Mouse (Mus musculus): Measurements from ENCODE around the gene Fgg. TPM values are rescaled to one million over a fixed set of nuclear protein-coding genes. Genes with fewer than 3 reads are reported as not detected.

Gene Fgg
- polyA plus RNA-seq, 1 experiment from 2014 or later = 0.13 TPM

DNA sequence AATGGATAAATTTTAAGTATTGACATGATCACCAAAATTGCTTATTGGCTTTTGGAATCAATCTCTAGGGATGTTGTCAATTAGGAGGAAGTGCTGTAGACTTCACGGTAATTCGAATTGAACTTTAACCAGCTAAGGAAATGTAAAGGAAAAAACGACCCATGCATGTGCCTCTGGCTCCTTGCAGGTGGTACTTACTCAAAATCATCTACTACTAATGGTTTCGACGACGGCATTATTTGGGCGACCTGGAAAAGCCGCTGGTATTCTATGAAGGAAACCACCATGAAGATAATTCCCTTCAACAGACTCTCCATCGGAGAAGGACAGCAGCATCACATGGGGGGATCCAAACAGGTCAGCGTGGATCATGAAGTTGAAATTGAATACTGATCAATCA is 6.4 kb downstream of the Fgg start:
- H3K27ac ChIP-seq (replicated peaks; ENCODE audit: low read depth, low read length) = no peak overlapping the region
- H3K4me3 ChIP-seq (ENCODE audit: low read depth, low read length) = no peak overlapping the region
- no peaks in the 10 kb centered on the region for H3K27me3 ChIP-seq (replicated peaks; ENCODE audit: control insufficient read depth, insufficient read depth, low read length)
- no peak overlapping the region for H3K4me2 ChIP-seq (ENCODE audit: low read depth, low read length)
- no peak overlapping the region for H3K9ac ChIP-seq (ENCODE audit: low read depth, low read length)
- H3K36me3 ChIP-seq (ENCODE audit: control insufficient read depth, insufficient read depth, low read length) = no peaks in the 10 kb centered on the region
- no peaks in the 10 kb centered on the region for H3K9me3 ChIP-seq (ENCODE audit: control insufficient read depth, low read length)
- no peak for ATAC-seq (ENCODE audit: low read depth)
- no peaks in the 10 kb centered on the region for H3K4me1 ChIP-seq (ENCODE audit: control insufficient read depth, insufficient read depth, low read length)
- WGBS = 81% methylated on average over 10 of the region's 10 CpGs
- no peak for DNase-seq (ENCODE audit: low spot score)

DNA sequence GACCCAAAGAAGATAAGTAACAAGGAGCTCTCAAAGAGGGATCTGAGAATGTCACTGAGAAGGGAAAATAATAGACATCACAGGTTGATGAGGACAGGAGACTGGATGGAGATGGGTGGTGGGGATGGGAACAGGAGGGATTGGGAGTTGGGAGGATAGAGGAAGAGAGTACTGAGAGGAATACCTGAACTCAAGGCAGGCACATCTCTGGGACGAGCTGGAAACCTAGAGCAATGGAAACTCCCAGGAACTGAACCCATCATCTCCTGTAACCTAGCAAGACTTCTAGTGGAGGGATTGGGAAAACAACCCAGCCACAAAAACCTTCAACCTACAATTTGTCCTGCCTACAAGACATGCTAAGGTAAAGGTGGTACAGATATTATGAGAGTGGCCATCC is 8.7 kb downstream of the Fgg start:
- Histone ChIP-seq H3K27ac (replicated peaks; ENCODE audit: low read depth, low read length) (no peak overlapping the region), H3K4me2 (ENCODE audit: low read depth, low read length) (no peak overlapping the region), H3K4me1 (ENCODE audit: control insufficient read depth, insufficient read depth, low read length) (no peaks in the 10 kb centered on the region), H3K4me3 (ENCODE audit: low read depth, low read length) (no peak overlapping the region), H3K9me3 (ENCODE audit: control insufficient read depth, low read length) (no peaks in the 10 kb centered on the region), H3K27me3 (replicated peaks; ENCODE audit: control insufficient read depth, insufficient read depth, low read length) (no peaks in the 10 kb centered on the region), H3K36me3 (ENCODE audit: control insufficient read depth, insufficient read depth, low read length) (no peaks in the 10 kb centered on the region), H3K9ac (ENCODE audit: low read depth, low read length) (no peak overlapping the region)
- ATAC-seq (ENCODE audit: low read depth) (no peak), DNase-seq (ENCODE audit: low spot score) (no peak)
- WGBS = 93% methylated on average over 1 of the region's 1 CpGs

DNA sequence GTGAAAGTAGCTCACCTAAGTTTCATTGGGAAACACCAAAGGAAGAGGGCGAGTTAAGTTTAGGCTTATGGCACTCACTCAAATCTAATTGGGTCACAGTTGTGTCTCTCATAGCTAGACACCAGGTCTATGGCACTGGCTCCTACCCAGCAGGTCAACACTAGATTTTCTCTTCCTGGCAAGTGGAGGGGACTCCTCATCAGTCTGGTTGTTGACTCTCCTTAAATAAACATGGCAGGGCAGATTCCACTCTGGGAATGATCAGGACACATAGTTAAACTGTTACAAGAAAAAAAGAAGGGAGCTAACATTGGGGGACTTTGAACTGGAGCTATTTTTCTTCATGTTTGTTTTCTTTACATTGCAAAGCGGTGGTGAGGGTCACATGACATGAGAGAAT is 12.9 kb downstream of the Fgg start:
- no peak for ATAC-seq (ENCODE audit: low read depth)
- no peaks in the 10 kb centered on the region for H3K36me3 ChIP-seq (ENCODE audit: control insufficient read depth, insufficient read depth, low read length)
- no peak overlapping the region for H3K9ac ChIP-seq (ENCODE audit: low read depth, low read length)
- no peak overlapping the region for H3K27ac ChIP-seq (replicated peaks; ENCODE audit: low read depth, low read length)
- no peaks in the 10 kb centered on the region for H3K9me3 ChIP-seq (ENCODE audit: control insufficient read depth, low read length)
- no peaks in the 10 kb centered on the region for H3K27me3 ChIP-seq (replicated peaks; ENCODE audit: control insufficient read depth, insufficient read depth, low read length)
- H3K4me1 ChIP-seq (ENCODE audit: control insufficient read depth, insufficient read depth, low read length) = no peaks in the 10 kb centered on the region
- no peak overlapping the region for H3K4me2 ChIP-seq (ENCODE audit: low read depth, low read length)
- DNase-seq (ENCODE audit: low spot score) = no peak
- H3K4me3 ChIP-seq (ENCODE audit: low read depth, low read length) = no peak overlapping the region
- WGBS = 89% methylated on average over 2 of the region's 2 CpGs

DNA sequence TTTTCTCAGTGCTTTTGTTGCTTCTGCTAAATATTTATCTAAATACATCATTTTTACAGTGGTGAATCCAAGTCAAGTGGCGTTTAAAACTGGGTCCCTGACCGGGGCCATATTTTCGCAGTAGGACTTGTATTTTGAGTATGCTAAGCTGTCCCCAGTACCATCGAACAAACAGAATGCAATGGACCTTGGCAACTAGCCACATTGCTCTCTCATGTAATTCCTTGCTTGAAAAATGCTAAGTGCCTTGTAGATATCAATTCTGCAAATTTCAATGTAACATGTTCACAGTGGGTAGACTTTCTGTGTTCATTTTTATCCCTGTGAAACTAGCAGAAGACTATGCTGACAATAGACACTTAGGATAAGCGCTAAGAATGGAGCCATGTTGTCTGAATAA is 13.7 kb downstream of the Fgg start:
- H3K4me3 ChIP-seq (ENCODE audit: low read depth, low read length) = no peak overlapping the region
- no peaks in the 10 kb centered on the region for H3K9me3 ChIP-seq (ENCODE audit: control insufficient read depth, low read length)
- H3K27ac ChIP-seq (replicated peaks; ENCODE audit: low read depth, low read length) = no peak overlapping the region
- no peaks in the 10 kb centered on the region for H3K27me3 ChIP-seq (replicated peaks; ENCODE audit: control insufficient read depth, insufficient read depth, low read length)
- DNase-seq (ENCODE audit: low spot score) (no peak), ATAC-seq (ENCODE audit: low read depth) (no peak)
- H3K4me1 ChIP-seq (ENCODE audit: control insufficient read depth, insufficient read depth, low read length) = no peaks in the 10 kb centered on the region
- H3K36me3 ChIP-seq (ENCODE audit: control insufficient read depth, insufficient read depth, low read length) = no peaks in the 10 kb centered on the region
- no peak overlapping the region for H3K4me2 ChIP-seq (ENCODE audit: low read depth, low read length)
- WGBS = 87% methylated on average over 5 of the region's 5 CpGs
- H3K9ac ChIP-seq (ENCODE audit: low read depth, low read length) = no peak overlapping the region

DNA sequence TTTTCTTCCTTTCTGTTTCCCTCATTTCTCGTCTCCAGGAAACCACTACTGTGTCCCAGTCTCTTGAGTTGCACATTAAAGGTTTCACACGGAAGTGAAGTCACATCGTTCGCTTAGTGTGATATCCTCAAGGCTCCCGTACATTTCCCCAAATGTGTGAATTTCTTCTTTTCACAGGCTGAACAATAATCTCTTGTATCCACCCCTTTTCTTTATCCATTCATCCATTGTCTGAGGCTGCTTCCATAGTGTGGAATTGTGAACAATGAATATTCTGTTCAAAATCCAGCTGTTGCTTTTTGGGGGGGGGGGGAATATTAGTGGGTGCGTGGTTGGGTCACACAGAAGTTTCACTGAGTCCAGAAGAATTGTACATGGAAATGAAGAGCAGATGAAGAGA is 17.5 kb downstream of the Fgg start:
- Histone ChIP-seq H3K9me3 (ENCODE audit: control insufficient read depth, low read length) (no peaks in the 10 kb centered on the region), H3K9ac (ENCODE audit: low read depth, low read length) (no peak overlapping the region), H3K4me3 (ENCODE audit: low read depth, low read length) (no peak overlapping the region), H3K27me3 (replicated peaks; ENCODE audit: control insufficient read depth, insufficient read depth, low read length) (no peaks in the 10 kb centered on the region), H3K27ac (replicated peaks; ENCODE audit: low read depth, low read length) (no peak overlapping the region), H3K4me2 (ENCODE audit: low read depth, low read length) (no peak overlapping the region), H3K4me1 (ENCODE audit: control insufficient read depth, insufficient read depth, low read length) (no peaks in the 10 kb centered on the region), H3K36me3 (ENCODE audit: control insufficient read depth, insufficient read depth, low read length) (no peaks in the 10 kb centered on the region)
- ATAC-seq (ENCODE audit: low read depth) (no peak), DNase-seq (ENCODE audit: low spot score) (no peak)
- WGBS = 77% methylated on average over 6 of the region's 6 CpGs

DNA sequence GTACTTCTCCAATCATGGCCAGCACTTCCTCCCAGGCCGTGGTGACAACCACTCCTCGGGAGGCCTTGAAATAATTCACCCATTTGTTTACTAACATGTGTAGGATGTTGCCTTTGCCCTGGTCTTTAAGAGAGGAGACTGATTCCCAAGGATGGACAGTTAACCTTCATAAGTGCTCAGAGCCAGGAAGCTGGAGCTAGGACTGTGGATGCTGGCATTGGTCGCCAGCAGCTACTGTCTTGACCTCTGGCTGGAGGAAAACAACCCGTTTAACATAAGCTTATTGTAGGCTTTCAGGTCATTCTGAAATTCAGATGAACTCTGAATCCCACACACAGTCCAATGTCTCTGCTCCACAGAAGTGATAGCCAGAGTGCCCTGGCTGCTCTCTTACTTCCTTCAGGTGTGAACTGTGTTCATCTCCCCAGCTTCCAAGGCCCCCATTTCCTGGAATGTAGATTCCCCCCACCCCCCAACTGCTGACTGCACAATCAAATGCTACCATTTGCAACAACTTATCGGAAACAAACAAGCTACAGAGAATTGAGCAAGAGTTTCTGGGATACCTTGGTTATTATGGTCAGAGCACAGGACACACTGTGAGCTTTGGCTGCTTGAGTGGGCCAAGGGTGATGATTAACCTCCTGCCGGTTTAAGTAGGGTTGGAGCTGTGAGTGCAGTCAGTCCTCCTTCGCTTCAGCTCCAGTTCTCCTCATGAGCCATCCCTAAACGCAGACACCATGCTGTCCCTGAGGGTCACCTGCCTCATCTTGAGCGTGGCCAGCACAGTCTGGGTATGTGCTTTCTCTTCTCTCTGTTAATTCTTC is 18.2 kb downstream of the Fgg start, which contains the start of gene Fga:
Fga (plus strand) TSS at position 602 of the 827 bp plus-strand sequence.
- Histone ChIP-seq H3K27ac (replicated peaks; ENCODE audit: low read depth, low read length) (no peak within 1 kb of the TSS), H3K4me2 (ENCODE audit: low read depth, low read length) (no peak within 1 kb of the TSS), H3K9ac (ENCODE audit: low read depth, low read length) (no peak within 1 kb of the TSS), H3K4me3 (ENCODE audit: low read depth, low read length) (no peak within 1 kb of the TSS), H3K36me3 (ENCODE audit: control insufficient read depth, insufficient read depth, low read length) (no peaks in the 10 kb centered on the region), H3K4me1 (ENCODE audit: control insufficient read depth, insufficient read depth, low read length) (no peaks in the 10 kb centered on the region), H3K27me3 (replicated peaks; ENCODE audit: control insufficient read depth, insufficient read depth, low read length) (no peaks in the 10 kb centered on the region), H3K9me3 (ENCODE audit: control insufficient read depth, low read length) (no peaks in the 10 kb centered on the region)
- no peak for DNase-seq (ENCODE audit: low spot score)
- ATAC-seq (ENCODE audit: low read depth) = no peak
- WGBS = 69% methylated on average over 9 of the region's 9 CpGs

DNA sequence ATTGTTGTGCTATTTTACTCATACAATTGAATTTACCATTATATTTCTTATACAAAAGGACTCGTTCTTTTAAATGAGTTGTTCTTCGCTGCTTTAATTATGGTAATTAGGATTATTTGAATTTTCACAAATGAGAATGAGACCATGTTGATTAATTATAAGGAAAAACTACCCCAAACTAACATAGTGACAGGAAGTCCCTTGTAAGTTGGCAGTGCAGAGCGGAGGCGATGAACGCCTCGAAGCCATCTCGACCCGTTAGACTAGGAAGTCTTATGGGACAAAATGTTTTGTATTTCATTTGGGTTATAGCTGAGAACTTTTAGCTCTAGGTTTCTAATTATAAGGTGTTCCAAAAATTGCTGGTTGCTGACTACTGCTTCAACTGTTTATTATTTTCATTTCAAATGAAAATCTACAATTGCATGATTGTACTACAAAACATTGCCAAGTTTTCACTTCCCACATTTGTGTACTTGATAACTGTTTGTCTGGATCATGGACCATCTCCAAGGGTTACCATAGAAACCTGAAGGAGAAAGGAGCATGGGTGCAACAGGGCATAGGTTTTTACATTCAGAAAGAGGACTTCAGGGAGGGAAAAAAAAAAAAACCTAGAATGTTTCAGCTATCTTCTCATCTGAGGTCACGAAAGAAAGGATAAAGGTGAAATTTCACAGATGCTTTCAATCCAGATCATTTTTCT is 20.2 kb downstream of the Fgg start:
- Histone ChIP-seq H3K4me2 (ENCODE audit: low read depth, low read length) (no peak overlapping the region), H3K27ac (replicated peaks; ENCODE audit: low read depth, low read length) (no peak overlapping the region), H3K36me3 (ENCODE audit: control insufficient read depth, insufficient read depth, low read length) (no peaks in the 10 kb centered on the region), H3K9ac (ENCODE audit: low read depth, low read length) (no peak overlapping the region), H3K9me3 (ENCODE audit: control insufficient read depth, low read length) (no peaks in the 10 kb centered on the region), H3K27me3 (replicated peaks; ENCODE audit: control insufficient read depth, insufficient read depth, low read length) (no peaks in the 10 kb centered on the region), H3K4me1 (ENCODE audit: control insufficient read depth, insufficient read depth, low read length) (no peaks in the 10 kb centered on the region), H3K4me3 (ENCODE audit: low read depth, low read length) (no peak overlapping the region)
- no peak for ATAC-seq (ENCODE audit: low read depth)
- WGBS = 85% methylated on average over 9 of the region's 9 CpGs
- DNase-seq (ENCODE audit: low spot score) = no peak

DNA sequence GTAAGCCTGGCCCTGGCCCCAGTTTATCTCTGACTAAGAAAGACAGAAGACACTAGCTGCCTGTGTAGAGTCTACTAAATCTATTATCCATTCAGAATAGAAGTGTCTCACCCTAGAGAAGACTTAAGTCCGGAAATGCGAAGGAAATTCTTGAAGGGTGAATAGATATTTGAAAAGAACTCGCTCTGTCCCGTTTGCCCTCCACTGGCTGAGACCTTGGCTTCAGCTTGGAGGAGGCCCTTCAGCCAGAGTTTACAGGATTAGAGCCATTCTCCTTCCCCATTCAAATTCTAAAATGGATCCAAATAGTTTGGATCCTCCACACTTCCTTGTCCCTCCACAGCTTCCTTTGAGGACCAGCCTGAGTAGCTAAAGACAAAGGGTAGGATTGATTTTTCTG is 22.8 kb downstream of the Fgg start:
- Histone ChIP-seq H3K9me3 (ENCODE audit: control insufficient read depth, low read length) (no peaks in the 10 kb centered on the region), H3K4me1 (ENCODE audit: control insufficient read depth, insufficient read depth, low read length) (no peaks in the 10 kb centered on the region), H3K27me3 (replicated peaks; ENCODE audit: control insufficient read depth, insufficient read depth, low read length) (peaks cover 3% of the 10 kb centered on the region; the same call in 1 of the 2 replicates), H3K36me3 (ENCODE audit: control insufficient read depth, insufficient read depth, low read length) (no peaks in the 10 kb centered on the region), H3K27ac (replicated peaks; ENCODE audit: low read depth, low read length) (no peak overlapping the region), H3K4me2 (ENCODE audit: low read depth, low read length) (no peak overlapping the region), H3K9ac (ENCODE audit: low read depth, low read length) (no peak overlapping the region), H3K4me3 (ENCODE audit: low read depth, low read length) (no peak overlapping the region)
- WGBS = 78% methylated on average over 4 of the region's 4 CpGs
- DNase-seq (ENCODE audit: low spot score) = no peak
- no peak for ATAC-seq (ENCODE audit: low read depth)

Data from embryonic facial prominence, embryonic 14.5 days (tissue).